Mouse (Mus musculus): Measurements from ENCODE around the gene App. TPM values are rescaled to one million over a fixed set of nuclear protein-coding genes. Genes with fewer than 3 reads are reported as not detected.

The App gene
- polyA plus RNA-seq, 1 experiment from 2014 or later, result 171 TPM

DNA sequence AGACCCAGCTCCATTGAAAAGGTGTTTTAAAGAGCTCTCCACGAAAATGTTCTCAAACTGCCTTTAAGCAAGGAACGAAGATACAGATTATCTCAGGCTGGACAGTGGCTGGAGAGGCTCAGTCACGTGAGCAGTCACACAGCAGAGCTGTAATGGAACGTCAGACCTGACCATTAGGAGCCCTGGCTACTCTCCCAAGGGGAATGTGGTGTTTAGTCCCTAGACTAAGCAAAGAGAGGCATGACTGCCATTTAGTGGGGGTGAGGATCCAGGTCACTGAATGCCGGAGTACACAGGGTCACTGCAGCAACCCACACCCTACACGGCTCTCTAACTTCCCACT is 199.4 kb downstream of the App start:
- no peak for ATAC-seq (ENCODE audit: low FRiP score)
- H3K4me3 ChIP-seq (replicated peaks), result no peak overlapping the region
- H3K27me3 ChIP-seq, result no peaks in the 10 kb centered on the region
- no peak overlapping the region for H3K27ac ChIP-seq
- H3K4me1 ChIP-seq, result peaks cover 7% of the 10 kb centered on the region
- H3K36me3 ChIP-seq (replicated peaks), result peaks cover 49% of the 10 kb centered on the region
- no peaks in the 10 kb centered on the region for H3K9me3 ChIP-seq
- H3K9ac ChIP-seq, result no peak overlapping the region
- 93% methylated on average over 6 of the region's 6 CpGs for WGBS
- H3K4me2 ChIP-seq, result no peak overlapping the region

DNA sequence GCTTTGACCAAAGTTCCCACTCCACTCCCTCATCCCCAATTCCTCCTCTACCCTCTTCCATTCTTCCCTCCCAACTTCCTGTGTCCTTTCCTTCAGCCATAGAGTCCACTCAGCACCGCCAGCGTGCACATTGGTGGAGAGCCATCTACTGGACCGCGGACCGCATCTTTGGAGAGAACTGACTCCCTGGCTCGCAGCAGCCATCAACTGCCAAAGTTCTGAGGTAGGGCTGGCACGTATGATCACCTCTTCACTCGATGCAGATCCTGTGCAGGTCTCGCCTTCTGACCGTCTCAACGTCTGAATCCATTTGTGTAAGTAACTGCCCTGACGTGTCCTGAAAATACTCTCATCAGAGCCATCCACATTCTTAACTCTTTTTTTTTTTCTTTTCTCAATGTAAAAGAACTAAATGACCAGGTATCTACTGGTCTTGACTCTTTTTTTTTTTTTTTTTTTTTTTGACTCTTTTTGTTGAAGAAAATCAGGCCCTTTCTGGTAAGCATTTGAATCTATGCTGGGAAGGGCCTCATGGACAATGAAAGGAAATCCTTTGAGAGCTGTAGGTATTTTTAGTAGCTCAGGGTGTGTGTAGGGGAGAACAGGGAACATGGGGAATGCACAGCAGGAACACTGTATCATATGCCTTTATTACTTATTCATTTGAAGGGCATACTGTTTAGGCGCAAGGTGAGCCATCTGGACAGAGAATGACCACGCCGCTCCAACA is 200.0 kb downstream of the App start:
- H3K4me2 ChIP-seq, result no peak overlapping the region
- H3K4me3 ChIP-seq (replicated peaks), result no peak overlapping the region
- peaks cover 7% of the 10 kb centered on the region for H3K4me1 ChIP-seq
- H3K36me3 ChIP-seq (replicated peaks), result peaks cover 54% of the 10 kb centered on the region
- no peaks in the 10 kb centered on the region for H3K9me3 ChIP-seq
- H3K9ac ChIP-seq, result no peak overlapping the region
- H3K27ac ChIP-seq, result no peak overlapping the region
- 96% methylated on average over 15 of the region's 15 CpGs for WGBS
- ATAC-seq (ENCODE audit: low FRiP score), result no peak
- no peaks in the 10 kb centered on the region for H3K27me3 ChIP-seq

DNA sequence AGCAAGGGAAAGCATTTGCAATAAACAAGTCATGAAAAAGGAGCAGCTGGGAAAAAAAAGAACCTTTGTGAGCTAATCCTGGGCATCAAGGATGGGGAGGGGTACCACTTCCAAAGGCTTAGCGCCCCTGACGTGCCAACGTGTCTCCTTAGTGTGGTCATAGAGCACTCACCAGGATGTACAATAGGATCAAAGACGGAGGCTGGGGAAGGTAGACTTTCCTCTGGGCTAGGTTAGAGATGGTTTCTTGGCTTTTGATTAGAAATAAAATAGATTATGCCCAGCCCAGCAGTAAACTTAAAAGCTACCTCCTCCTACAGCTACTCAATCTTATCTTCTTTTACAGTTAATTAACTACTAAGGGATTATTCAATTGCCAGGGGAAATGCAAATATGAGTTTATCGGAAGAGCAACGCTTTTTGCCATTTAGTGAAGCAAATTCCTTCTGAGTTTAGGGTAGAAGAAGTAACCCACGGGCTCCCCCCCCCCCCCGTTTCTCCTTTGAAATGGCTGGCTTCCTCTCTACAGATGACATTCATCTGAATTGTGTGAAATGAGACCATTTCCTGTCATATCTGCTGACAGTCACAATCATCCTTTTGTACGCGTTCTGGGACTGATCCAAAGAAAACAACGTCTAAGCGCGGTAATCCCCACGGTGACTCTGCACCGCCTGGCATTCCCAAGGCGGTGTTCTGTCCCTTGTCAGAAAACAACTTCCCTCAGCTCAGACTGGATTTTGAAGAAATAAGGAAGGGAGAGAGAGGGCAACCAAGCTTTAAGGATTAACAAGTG is 201.8 kb downstream of the App start:
- WGBS, result 70% methylated on average over 16 of the region's 16 CpGs

DNA sequence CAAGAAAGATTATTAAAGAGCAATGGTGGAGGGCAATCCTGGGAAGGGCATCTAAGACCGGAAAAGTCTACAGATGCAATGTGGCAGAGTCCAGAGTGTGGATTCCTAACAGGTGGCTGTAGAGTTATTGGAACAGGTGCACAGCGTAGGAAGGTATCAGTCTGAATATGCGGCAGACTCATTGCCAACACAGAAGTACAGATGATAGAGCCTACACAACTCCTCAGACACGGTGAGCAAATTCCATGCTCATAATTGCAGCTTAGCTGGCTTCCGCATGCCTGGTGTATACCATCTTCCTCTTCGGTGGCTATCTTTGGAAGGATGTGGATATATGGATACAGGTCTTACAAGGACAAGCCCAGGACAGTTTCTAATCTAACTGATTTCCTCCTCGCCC is 204.5 kb downstream of the App start:
- 96% methylated on average over 7 of the region's 7 CpGs for WGBS
- H3K27ac ChIP-seq, result no peak overlapping the region
- no peak for ATAC-seq (ENCODE audit: low FRiP score)

More for the DNA sequence above, 201.8 kb downstream of the App start:
- no peak for ATAC-seq (ENCODE audit: low FRiP score)
- Histone ChIP-seq H3K4me1 (peaks cover 7% of the 10 kb centered on the region), H3K4me3 (replicated peaks) (no peak overlapping the region), H3K27me3 (no peaks in the 10 kb centered on the region), H3K4me2 (no peak overlapping the region), H3K27ac (no peak overlapping the region), H3K9ac (no peak overlapping the region), H3K36me3 (replicated peaks) (peaks cover 53% of the 10 kb centered on the region), H3K9me3 (no peaks in the 10 kb centered on the region)

DNA sequence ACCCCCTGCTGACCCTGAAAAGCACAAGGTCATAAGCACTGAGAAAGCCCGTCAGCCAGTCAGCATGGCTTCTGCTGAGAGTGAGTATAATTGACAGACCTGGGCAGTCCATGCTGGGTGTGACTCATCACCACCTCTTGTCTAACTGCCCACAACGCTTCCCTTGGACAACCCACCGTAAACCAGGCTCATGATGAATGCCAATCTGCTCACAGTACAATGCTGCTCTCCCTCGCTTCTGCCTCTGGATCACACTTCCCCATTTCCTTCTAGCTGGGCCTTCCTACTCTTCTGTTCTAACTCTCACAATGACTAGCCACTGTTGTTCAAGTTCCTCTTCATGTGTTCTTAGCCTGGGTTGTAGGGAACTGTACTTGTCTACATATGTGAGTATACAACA is 206.6 kb downstream of the App start:
- Histone ChIP-seq H3K4me1 (peaks cover 2% of the 10 kb centered on the region), H3K9me3 (no peaks in the 10 kb centered on the region), H3K27me3 (no peaks in the 10 kb centered on the region), H3K9ac (no peak overlapping the region), H3K4me3 (replicated peaks) (no peak overlapping the region), H3K27ac (no peak overlapping the region), H3K36me3 (replicated peaks) (peaks cover 54% of the 10 kb centered on the region), H3K4me2 (no peak overlapping the region)
- no peak for ATAC-seq (ENCODE audit: low FRiP score)
- 60% methylated on average over 4 of the region's 4 CpGs for WGBS

More for the DNA sequence above, 204.5 kb downstream of the App start:
- H3K36me3 ChIP-seq (replicated peaks), result peaks cover 51% of the 10 kb centered on the region
- H3K9ac ChIP-seq, result no peak overlapping the region
- no peaks in the 10 kb centered on the region for H3K27me3 ChIP-seq
- H3K4me3 ChIP-seq (replicated peaks), result no peak overlapping the region
- no peak overlapping the region for H3K4me2 ChIP-seq
- H3K4me1 ChIP-seq, result peaks cover 7% of the 10 kb centered on the region
- no peaks in the 10 kb centered on the region for H3K9me3 ChIP-seq

DNA sequence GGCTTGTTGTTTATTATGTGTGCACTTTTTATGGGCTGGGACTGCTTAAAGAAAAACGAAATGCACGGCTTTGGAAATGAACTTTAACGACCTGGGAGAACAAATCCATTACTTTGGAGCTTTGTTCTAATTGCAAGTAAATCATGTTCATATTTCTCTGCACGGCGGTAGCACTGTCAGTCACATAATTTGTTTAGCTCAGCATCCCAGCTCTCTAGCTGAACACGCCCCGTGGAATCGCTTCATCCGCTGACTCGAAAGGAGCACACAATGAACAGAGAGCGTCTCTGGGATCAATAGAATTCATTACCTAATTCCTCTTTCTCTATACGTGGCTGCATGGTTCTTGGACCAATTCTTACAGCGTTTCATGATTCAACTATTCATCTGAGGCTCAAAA is 207.5 kb downstream of the App start:
- Histone ChIP-seq H3K27ac (0 out of 2 replicates have a peak overlapping the region, but pooled peaks have one; percentile 33), H3K27me3 (no peaks in the 10 kb centered on the region), H3K4me2 (no peak overlapping the region), H3K36me3 (replicated peaks) (peaks cover 62% of the 10 kb centered on the region), H3K9ac (no peak overlapping the region), H3K9me3 (no peaks in the 10 kb centered on the region), H3K4me3 (replicated peaks) (no peak overlapping the region), H3K4me1 (no peaks in the 10 kb centered on the region)
- no peak for ATAC-seq (ENCODE audit: low FRiP score)
- WGBS, result 59% methylated on average over 13 of the region's 13 CpGs

DNA sequence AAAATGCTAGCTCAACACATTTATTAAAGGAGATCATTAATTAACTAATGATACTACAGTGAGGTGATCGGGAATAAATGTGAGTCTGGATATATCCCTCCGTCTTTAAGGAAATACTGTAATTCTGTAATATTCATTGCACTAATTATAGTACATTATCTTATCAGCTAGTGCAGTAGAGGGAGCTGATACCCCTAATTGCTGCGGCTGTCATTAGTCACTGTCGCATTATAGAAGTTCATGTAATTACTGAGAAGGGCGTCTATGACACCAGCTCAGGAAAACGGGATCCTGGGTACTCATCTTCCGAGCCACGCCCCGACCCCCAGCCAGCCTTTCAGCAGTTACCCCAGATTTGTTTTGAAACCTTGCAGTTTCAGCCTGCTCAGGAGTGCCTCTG is 209.6 kb downstream of the App start:
- 72% methylated on average over 9 of the region's 9 CpGs for WGBS
- ATAC-seq (ENCODE audit: low FRiP score), result 0 out of 2 replicates have a peak, but pooled peaks have one; percentile 15
- no peak overlapping the region for H3K4me3 ChIP-seq (replicated peaks)

DNA sequence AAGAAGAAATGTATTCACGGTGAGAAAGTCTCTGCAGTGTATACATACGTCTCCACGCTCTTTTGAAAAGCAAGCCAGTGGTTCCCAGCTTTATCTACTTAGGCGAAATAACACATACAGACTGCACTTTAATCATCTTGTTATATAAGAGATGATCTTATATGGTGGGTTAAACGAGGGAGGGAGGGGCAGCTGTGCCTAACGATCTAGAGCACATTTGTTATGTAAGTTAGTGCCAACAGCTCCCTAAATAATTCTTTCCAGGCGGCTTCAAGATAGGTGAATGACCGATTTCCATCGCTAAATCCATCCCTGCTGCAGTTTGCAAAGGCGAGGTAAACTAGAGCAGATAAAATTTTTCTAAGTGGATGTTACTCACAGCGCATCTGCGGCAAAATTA is 210.0 kb downstream of the App start:
- WGBS, result 74% methylated on average over 12 of the region's 12 CpGs
- H3K36me3 ChIP-seq (replicated peaks), result peaks cover 67% of the 10 kb centered on the region
- no peaks in the 10 kb centered on the region for H3K9me3 ChIP-seq
- H3K4me2 ChIP-seq, result no peak overlapping the region
- ATAC-seq (ENCODE audit: low FRiP score), result no peak
- H3K4me1 ChIP-seq, result no peaks in the 10 kb centered on the region
- no peaks in the 10 kb centered on the region for H3K27me3 ChIP-seq
- no peak overlapping the region for H3K9ac ChIP-seq
- no peak overlapping the region for H3K27ac ChIP-seq
- H3K4me3 ChIP-seq (replicated peaks), result no peak overlapping the region

More for the DNA sequence above, 209.6 kb downstream of the App start:
- Histone ChIP-seq H3K27ac (no peak overlapping the region), H3K9me3 (no peaks in the 10 kb centered on the region), H3K36me3 (replicated peaks) (peaks cover 71% of the 10 kb centered on the region), H3K4me2 (no peak overlapping the region), H3K9ac (no peak overlapping the region), H3K27me3 (no peaks in the 10 kb centered on the region), H3K4me1 (no peaks in the 10 kb centered on the region)

DNA sequence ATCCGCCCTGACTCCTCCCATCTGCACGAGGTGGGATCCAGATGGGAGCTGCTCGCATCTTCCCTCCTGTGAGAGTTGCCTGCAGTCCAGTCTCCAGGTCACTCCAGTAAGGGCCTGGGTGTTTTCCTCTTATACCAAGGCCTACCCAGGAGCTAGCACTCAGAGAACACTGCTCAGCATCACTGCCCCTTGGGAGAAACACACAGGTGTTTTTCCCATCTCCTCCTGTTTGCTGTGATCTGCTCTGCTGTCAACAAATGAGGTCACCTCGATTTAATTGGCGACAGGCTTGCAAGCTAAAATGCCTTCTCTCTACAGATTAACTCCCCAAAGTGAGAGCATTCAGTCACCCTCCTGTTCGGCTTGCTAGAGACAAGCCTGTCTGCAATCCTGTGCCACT is 216.3 kb downstream of the App start:
- Histone ChIP-seq H3K27ac (no peak overlapping the region), H3K27me3 (no peaks in the 10 kb centered on the region), H3K36me3 (replicated peaks) (peaks cover 46% of the 10 kb centered on the region), H3K9ac (no peak overlapping the region), H3K4me3 (replicated peaks) (no peak overlapping the region), H3K9me3 (no peaks in the 10 kb centered on the region), H3K4me1 (peaks cover 14% of the 10 kb centered on the region; the same call in 1 of the 2 replicates), H3K4me2 (no peak overlapping the region)
- ATAC-seq (ENCODE audit: low FRiP score), result no peak
- 54% methylated on average over 6 of the region's 6 CpGs for WGBS

DNA sequence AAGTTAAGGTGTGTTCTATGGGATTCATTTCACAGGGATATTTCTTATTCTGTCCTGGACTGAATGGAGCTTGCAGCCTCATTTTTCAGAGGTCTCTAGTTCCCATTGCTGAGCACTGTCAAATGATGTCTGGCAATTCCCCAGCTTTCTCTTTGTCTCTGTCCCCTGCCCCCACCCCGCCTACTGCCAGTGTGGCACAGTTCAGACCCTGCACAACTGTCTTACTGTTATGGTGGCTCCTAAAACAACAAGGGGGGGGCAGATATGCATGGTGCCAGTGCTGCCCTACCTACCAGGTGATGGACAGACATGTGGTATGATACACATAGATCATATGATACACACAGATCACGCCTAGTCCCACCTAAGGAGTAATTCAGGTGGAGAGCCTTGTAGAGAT is 216.9 kb downstream of the App start:
- Histone ChIP-seq H3K4me3 (replicated peaks) (no peak overlapping the region), H3K4me2 (no peak overlapping the region), H3K27me3 (no peaks in the 10 kb centered on the region), H3K9ac (no peak overlapping the region), H3K27ac (peak overlapping the region; percentile 46; the same call in 1 of the 2 replicates), H3K36me3 (replicated peaks) (peaks cover 43% of the 10 kb centered on the region), H3K4me1 (peaks cover 14% of the 10 kb centered on the region; the same call in 1 of the 2 replicates), H3K9me3 (no peaks in the 10 kb centered on the region)
- 0 out of 2 replicates have a peak, but pooled peaks have one; percentile 37 for ATAC-seq (ENCODE audit: low FRiP score)
- WGBS, result 91% methylated on average over 2 of the region's 2 CpGs

DNA sequence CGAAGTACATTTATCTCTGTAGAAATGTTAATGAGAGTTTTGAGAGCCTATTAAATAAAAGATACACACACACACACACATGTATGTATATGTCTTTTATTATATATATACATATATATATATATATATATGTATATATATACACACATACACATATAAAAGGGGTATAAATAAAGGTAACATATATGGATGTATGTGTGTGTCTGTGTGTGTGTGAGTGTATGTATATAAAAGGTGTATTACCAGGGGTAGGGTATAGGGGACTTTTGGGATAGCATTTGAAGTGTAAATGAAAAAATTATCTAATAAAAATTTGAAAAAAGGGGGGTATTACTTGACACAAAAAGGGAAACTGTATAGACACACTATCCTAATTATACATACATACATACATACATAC is 217.7 kb downstream of the App start:
- H3K27ac ChIP-seq, result no peak overlapping the region; the same call in 1 of the 2 replicates
- no peaks in the 10 kb centered on the region for H3K27me3 ChIP-seq
- H3K4me3 ChIP-seq (replicated peaks), result no peak overlapping the region
- H3K9me3 ChIP-seq, result no peaks in the 10 kb centered on the region
- H3K36me3 ChIP-seq (replicated peaks), result peaks cover 41% of the 10 kb centered on the region
- no peak overlapping the region for H3K4me2 ChIP-seq
- H3K9ac ChIP-seq, result no peak overlapping the region
- peaks cover 14% of the 10 kb centered on the region; the same call in 1 of the 2 replicates for H3K4me1 ChIP-seq
- 54% methylated on average over 1 of the region's 1 CpGs for WGBS
- peak; percentile 50 for ATAC-seq (ENCODE audit: low FRiP score)

DNA sequence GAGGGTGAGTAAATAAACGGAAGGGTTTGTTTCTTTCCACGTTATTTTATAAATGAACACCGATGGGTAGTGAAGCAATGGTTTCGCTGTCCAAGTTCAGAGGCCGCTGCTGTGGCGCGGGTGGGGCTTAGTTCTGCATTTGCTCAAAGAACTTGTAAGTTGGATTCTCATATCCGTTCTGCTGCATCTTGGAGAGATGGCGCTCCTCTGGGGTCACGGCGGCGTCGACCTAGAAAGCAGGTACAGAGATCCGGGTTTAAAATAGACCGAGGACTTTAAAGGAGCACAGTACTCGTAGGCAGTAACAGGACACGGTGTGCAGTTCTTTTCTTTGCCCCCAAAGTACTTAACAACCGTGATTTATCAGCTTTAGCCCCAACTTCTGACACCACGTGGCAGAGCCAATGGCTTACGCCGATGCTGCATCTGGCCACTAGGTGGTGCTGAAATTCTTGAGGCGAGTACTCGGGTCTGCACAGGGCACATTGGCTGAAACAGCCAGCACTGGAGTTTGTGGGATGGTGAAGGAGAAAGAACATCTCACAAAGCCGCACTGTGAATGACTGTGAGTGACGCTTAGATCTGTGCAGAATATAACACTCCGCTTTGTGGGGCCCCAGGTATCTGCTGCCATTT is 218.2 kb downstream of the App start:
- ATAC-seq (ENCODE audit: low FRiP score), result peak; percentile 89
- H3K4me1 ChIP-seq, result peaks cover 14% of the 10 kb centered on the region; the same call in 1 of the 2 replicates
- WGBS, result 33% methylated on average over 26 of the region's 26 CpGs
- no peaks in the 10 kb centered on the region for H3K9me3 ChIP-seq
- H3K27me3 ChIP-seq, result no peaks in the 10 kb centered on the region
- H3K36me3 ChIP-seq (replicated peaks), result peaks cover 37% of the 10 kb centered on the region
- no peak overlapping the region for H3K4me3 ChIP-seq (replicated peaks)
- no peak overlapping the region for H3K9ac ChIP-seq
- no peak overlapping the region for H3K27ac ChIP-seq
- no peak overlapping the region; the same call in 1 of the 2 replicates for H3K4me2 ChIP-seq

Data from forebrain, embryonic 12.5 days (tissue).